Mouse (Mus musculus) thymus, postnatal 0 days (tissue): ENCODE measurements around the gene Scnn1g. TPM values are rescaled to one million over a fixed set of nuclear protein-coding genes. Genes with fewer than 3 reads are reported as not detected.

Experiments
- DNase-seq: peaks from one replicate; pipeline ENCODE4 v3.0.0-alpha.2; 2015; ENCODE audit warnings: low spot score
- polyA plus RNA-seq: library from polyadenylated mRNA; unstranded; fragments of >200 nt; fragmentation: Nextera tagmentation; extraction: Ambion mirVana; gene quantifications from 2 replicates; pipeline ENCODE4 v1.2.1, GENCODE M21; 2015

The Scnn1g gene
- 0.57 and 0.64 TPM in 2 replicates for polyA plus RNA-seq

DNA sequence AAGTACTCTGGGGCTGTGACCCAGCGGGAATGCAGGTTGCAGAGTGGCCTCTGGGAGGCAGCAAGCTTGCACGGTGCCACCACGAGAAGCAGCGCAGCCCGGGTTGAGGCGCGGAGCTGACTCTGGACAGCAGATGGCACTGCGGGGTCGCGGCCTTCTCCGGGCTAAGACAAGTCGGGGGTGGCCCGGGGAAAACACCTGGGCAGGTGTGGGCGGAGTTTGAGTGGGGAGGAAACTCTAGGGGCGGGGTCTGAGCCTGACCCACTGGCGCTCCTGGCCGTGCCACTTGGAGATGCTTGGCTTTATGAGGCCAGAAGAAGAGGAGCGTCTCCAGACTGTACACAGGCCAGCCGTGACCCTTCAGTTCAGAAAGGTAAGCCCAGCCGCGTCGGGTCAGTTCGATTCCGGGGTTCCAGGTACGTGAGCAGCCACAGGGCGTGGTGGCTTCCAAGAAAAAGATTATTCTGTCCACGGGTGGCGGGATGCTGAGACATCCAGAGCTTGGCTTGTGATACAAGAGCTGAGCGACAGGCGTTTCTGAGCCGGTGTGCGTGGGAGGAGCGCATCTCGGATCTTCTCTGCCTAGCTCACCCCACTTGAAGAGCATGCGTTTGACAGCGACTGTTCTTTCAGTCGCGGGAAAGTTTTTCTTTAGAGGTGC lies at the start of gene Scnn1g:
Scnn1g (plus strand) TSS at position 309 of the 661 bp plus-strand sequence.
- peak; percentile 73 for DNase-seq

DNA sequence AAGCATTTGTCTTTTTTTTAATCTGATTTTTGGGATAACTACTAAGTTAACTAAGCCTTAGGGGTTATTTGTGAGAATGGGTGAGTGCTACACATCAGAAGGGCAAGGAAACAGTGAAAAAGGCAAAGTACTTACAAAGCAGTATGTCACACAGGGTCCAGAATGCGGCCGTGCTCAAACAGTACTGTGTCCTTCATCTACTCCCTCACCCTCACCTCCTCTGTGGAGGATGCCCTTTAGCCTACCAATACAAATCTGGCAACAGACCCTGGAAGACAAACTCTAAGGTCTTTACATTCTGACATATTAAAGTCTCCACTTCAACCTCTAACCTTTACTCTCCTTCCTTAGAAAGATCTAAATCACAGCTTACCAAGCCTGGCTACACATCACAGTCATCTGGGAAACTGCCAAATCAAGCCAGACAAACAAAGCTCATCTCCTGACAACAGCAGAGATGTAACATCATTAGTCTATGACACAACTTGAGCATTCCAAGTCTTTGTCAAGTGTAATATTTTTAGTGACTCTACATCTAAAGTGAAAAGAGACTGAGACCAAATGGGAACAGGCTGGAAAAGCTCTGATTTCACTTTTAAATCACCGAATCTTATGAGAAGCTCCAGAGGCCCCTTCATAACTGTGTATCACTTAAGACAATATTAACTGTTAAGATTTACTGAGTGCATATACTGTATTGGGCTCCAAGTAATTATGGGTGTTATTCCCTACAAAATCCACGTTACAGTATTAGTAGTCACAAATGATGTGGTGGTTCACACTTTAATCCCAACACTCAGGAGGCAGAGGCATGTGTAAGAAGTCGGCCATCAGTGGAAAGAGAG lies 48.9 kb upstream of the Scnn1g start:
- DNase-seq, result no peak

DNA sequence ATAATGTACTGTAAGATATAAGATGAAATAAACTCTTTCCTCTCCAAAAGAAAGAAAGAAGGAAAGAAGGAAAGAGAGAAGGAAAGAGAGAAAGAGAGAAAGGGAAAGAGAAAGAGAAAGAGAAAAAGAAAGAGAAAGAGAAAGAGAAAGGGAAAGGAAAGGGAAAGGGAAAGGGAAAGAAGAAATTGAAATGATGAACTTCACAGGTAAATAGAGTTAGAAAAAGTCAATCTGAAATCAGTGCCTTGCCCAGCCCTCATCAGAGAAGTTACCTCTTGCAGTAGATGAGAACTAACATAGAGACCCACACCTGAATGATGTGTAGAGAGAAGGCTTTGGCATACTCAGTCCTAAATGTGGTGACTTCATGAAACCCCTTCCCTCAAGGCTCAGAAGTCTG lies 44.9 kb upstream of the Scnn1g start:
- DNase-seq, result no peak

DNA sequence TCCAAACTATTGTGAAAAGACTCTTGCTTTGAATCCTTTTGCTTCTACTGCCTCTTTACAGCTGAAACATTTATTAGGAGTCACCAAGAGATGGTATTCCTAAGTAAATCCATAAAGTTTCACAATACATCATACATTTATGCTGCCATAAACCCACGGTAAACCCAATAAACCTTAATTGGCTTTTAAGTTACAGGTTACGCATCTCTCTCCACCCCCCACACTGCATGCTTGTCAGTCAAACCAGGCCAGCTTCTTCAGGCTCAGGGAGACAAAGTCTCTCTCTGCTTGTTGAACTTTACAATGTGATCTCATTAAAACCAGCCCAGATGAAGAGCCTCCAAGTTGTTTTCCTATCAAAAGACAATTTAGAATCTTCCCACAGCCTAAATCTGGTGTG lies 42.5 kb upstream of the Scnn1g start:
- no peak for DNase-seq

DNA sequence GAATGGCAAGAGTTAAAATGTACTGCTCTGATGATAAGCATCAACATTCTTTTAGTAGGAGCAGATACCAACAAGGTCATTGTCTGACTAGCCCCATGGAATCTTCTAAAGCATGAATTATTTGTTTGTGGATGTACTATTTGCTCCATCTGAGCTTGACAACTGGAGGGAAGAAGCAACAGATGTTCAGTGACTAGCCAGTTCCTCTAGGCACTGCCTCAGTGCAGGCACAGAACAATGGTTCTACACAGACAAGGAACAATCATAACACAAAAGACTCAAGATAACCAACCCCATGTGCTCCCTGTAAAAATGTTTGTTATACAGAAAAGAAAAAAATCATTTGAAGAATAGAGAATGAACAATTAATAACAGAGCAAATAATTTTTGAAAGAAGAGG lies 37.1 kb upstream of the Scnn1g start:
- DNase-seq, result no peak

DNA sequence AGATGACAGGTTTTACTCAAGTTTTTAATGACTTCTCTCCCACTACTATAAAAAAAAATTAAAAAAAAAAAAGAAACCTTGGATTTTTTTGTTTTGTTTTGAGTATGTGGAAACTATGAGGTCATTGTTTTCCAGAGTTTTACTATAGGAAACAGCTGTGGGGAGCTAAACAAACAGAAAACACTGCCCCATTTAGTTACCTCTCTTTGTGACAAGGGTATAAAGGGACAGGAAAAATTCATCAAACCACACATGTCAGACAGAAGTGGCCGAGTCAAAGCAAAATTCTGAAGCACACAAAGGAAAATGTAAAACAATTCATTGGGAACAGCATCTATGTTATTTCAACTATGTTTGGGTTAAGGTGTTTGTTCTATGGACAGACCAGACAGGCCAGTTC lies 36.7 kb upstream of the Scnn1g start:
- no peak for DNase-seq

DNA sequence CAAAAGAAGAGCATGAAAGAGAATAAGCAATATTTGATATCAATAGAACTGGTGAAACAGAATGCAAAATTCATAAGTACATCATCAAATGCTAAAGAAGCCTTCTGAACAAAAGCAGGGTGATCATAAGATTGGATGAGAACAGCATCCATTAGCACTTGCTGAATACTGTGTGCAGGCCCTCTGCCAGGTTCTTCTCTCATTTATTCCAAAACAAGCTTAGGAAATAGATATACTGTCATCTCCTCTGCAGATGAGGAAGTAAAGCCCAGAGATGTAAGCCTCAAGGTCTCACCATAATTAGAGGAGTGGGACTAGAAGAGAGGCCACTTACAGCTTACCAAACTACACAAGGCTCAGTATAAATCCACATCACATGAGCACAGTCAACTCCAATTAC lies 35.1 kb upstream of the Scnn1g start:
- DNase-seq, result no peak

DNA sequence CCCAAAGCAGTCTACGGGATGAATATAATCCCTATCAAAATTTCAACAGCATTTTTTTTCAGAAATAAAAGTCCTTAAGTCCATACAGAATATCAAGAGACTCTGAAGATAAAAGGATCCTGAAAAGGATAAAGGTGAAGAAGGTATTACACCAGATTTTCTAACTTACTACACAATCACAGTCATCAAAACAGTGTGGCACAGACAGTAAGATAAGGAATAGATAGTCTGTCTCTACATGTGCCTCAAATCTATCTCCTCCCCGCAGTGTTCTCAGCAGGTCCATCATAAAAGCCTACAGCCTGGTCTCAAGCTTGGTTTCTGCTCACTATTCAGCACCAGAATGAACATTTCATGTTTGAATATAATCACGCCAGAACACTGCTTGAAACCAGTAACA lies 33.8 kb upstream of the Scnn1g start:
- no peak for DNase-seq

DNA sequence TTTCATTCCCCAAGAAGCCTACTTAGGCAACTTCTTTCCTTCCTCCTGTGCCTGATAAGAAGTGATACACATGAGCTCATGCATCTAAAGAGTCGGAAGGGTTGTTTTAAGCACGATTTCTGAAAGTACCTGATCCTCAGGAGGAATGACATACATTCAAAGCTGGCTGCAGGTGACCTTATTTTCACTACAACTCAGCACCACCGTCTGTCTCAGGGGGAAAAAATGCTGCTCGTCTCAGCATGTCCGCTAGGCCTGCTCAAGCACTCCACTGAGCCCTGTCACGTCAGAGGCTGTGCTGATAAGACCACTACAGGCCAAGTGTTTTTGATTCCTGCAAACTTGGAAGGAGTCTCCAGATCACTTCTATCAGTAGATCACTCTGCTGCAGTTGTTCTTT lies 32.3 kb upstream of the Scnn1g start:
- DNase-seq, result no peak

DNA sequence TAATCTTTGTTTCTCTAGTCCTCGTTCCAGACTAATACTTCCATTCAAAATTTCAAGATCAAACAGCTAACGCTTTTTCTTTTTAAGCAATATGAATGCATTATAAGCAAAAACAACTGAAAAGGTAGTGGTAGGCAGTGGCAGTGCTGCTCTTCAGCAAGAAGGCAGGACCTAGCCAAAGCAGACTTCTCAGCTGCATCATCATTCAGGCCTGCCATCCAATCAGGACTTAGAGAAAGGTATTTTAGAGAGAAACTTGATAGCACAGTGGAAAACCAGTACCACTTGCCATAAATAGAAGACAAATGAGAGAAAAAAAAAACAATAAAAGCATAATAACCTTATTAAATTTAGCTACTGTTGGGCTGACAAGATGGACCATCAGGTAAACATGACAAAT lies 29.2 kb upstream of the Scnn1g start:
- no peak for DNase-seq

DNA sequence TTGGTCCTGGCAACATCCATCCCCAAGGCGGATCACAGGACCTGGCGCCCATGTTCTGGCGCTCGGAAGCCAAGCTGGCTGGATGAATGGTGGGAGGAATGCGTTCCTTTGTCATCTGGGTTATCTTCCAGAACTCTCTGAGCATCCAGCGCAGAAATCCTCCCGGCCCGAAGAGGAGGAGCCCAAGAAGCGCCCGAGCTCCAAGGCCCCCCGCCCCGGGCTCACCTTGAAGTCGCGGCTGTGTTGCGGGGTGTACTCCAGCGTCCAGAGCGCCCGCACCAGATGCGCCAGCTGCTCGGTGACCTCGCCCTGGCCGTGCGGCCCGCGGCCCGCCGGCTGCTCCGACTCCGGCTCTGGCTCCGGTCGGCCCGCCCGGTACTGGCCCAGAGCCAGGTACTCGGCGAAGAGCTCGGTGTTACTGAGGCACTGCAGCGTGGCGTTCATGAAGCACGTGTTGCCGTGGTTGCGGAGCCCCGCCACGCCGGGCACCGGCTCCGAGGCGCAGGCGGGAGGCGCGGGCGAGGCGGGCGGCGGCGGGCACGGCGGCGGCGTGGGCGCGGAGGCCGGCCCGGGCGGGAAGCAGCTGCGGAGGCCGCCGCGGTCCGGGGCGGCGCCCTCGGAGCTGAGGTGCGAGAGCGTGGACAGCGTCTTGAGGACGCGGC lies 27.7 kb upstream of the Scnn1g start:
- DNase-seq, result peak; percentile 20

DNA sequence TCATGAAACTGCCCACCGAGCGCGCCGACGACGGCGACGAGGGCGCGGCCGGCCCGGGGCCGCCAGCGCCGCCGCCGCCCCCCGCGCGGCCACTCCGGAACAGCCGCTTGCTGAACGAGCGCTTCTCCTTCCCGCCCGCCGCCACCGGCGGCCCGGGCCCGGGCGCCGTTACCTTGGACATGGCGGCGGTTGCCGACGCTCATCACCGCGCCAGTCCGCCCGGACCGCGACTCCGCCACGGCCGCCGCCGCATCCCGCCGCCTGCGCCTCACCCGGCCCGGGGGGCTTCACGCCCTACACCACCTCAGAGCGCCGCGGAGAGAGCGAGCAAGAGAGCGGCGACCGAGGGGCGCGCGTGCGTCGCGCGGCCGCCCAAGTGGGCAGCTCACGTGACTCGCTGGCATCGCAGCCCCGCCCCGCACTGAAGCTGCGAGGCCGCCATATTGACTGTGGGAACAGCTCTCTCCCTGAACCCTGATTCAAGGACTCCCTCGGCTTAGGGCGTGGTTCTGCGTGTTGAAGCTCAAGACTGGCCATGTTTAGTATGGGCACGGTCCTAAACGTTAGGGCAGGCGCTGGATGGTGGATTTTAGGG lies 27.1 kb upstream of the Scnn1g start, which contains the start of gene Usp31:
Usp31 (minus strand) TSS at position 181 of the 595 bp plus-strand sequence.
- peak; percentile 97 for DNase-seq

DNA sequence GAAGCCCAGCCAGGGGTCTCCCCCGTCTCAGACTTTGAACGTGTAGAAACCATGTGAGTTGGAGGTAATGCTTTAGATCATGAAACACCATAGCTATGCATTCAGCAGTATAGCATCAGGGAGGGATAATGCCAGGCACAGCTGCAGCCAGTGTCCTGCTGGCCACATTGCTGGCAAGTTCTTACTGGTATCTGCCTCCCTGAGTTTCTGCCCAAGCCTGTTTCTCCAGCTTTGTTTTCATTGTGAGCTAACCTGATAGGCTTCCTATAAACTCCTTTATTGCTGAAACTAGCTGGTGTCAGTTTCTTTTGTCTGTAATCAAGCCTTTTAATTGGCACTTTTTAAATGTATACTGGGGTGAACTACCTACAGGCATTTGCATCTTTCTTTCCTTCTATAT lies 23.1 kb upstream of the Scnn1g start:
- no peak for DNase-seq

DNA sequence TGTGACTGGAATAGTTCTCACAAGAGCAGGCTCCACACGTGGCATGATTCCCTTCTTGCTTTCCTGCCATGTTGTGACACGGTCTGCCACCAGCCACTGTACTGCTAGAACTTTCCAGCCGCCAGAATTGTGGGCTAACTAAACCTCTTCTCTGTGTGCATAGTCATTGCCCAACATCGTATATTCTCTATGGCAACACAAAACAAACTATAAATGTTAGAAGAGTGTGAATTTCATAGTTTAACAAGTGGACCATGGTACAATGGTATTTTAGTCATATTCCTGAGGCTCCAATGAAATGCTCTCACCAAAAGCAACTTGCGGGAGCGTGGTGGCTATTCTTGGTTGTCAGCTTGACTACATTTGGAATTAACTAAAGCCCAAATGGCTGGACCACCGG lies 17.2 kb upstream of the Scnn1g start:
- DNase-seq, result no peak

DNA sequence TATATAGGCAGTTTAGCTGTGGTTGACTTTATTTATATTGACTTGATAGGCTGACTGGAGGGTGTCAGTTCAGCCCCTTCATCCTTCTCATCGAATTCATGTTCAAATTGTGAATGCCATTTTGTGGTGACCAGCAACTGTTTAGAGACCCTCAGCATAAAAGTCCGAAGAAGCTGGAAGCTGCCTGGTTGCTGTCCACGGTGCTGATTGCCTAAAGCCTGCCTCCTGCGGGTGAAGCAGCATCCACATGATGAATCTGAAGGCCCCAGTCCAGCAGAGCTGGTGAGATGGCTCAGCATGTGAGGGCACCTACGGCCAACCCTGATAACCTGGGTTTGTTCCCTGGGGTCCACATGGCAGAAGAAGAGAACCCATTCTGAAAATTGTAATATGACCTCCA lies 4.1 kb upstream of the Scnn1g start:
- peak; percentile 12 for DNase-seq

DNA sequence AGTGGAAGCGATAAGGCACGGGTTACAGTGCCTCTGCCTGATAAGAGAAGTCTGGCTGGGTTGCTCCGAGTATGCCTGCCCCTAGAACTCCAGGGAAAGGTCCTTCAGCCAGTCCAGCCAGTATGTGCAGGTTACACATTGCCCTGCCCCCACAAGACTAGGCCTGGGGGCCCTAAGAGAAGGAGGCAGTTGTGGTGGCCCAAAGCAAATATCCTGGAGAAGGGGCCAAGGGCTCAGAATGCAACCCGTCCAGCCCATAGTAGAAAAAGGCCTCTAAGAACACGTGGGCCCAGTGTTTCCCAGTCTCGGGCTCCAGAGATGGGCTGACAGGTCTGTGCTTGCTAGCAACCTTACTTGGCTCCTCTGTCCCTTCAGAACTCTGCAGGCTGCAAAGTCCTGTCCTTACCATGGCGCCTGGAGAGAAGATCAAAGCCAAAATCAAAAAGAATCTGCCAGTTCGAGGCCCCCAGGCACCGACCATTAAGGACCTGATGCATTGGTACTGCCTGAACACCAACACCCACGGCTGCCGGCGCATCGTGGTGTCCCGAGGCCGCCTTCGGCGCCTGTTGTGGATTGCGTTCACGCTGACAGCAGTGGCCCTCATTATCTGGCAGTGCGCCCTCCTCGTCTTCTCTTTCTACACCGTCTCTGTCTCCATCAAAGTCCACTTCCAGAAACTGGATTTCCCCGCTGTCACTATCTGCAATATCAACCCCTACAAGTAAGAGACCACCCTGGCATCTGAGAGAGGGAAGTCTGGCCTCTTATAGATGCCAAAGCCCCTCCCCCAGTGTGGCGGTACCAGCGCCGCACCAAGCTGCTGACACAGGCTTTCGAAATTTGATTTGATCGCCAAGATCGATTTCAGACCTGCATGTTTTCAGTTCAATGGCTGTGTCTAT lies 3.5 kb downstream of the Scnn1g start:
- no peak for DNase-seq

DNA sequence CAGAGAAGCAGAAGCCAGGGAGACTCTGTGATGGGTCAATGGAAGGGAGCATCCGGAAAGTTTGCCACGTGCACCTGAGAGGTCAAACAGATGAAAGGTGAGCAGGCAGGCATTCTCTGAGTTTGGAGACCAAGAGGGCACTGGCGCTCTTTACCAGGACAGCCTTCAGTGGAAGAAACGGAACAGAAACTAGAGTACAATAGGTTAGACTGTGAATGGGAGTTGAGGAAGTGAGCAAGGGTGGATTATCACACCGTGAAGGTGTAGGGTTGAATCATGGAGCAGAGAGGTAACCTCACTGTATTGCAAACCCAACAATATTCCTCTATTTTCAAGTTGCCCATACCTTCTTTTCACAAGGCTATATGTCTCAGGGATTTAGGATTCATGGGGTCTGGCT lies 16.0 kb downstream of the Scnn1g start:
- no peak for DNase-seq

DNA sequence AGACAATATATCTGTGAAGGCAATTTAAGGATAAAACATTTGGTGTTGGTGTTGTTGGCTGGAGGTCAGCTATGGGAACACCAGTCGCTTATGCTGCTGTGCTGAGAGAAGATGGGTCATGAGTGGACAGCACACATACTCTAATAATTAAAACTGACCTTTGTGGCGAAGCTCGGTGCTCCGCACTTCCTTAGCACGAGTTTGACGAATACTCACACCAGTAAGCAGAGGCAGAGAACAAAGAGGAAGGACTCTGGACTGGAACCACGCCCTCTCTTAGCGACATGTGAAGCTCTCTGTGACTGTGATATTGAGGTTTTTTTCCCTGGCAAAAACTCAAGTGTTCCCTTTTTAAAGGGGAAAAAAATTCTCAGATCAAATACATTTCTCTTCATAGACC lies 20.5 kb downstream of the Scnn1g start:
- no peak for DNase-seq

DNA sequence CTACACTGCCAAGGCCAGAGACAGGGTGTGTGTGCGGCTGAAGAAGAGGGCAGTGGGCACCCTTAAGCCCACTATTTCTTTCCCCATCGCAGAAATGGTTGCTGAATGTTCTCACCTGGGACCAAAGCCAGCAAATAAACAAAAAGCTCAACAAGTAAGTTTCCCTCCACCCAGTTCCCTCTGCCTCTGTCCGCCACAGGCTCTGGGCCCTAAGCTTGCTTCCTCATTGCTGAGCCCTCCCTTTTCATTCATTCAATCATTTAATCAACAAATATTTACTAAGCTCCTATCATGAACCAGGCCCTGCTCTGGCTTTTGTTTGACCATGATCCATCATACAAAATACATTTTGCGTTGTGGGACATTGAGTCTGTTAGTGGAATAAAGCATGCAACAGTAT lies 29.0 kb downstream of the Scnn1g start:
- DNase-seq, result no peak

DNA sequence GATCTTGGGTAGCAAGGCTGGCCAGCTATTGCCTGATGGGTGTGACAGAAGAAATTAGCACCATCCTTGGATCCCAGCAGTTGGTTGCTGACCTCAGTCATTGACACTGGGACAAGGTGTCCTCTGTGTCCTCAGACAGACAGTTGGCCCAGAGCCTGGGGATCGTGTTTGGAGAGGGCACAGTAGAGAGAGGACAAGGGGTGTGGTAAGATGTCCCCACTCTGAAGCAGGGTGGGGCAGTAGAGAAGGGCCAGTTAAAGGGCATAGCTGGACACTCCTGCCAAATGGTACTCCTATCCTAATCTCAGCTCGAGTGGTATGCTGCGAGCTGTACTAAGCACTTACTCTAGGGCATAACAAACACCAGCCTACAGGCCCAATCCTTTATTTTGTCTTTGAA lies 33.6 kb downstream of the Scnn1g start:
- no peak for DNase-seq

DNA sequence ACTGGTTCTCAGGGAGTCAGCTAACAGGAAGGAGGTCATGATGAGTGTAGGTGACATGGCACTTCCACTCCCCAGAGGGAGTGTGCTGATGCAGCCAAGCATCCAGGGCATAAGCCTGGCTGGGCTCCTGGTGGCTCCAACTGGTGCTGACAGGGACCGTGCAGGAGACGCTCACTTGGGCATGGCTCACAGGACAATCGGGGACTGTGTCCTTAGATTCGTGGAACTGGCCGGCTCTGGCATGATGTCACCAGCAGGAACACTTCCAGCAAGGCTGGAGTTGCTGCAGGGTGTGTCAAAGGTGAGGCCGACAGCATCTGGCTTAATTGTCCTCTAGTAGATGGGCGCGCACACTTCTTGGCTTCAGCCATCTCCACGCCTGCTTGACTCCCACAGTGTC lies 34.7 kb downstream of the Scnn1g start:
- DNase-seq, result no peak
